Mouse (Mus musculus): Measurements from ENCODE around the gene Bckdhb.

- no peak for TF ChIP-seq CTCF (IDR thresholded peaks at IDR 0.05; ENCODE audit: low read depth, low read length)
- no peak for TF ChIP-seq POLR2AphosphoS5 (IDR thresholded peaks at IDR 0.05; ENCODE audit: insufficient replicate concordance, low read depth, low read length)
- no peak for TF ChIP-seq TAL1 (conservative IDR thresholded peaks at IDR 0.05; ENCODE audit: low read depth, low read length)
- TF ChIP-seq GATA1 (IDR thresholded peaks at IDR 0.05; ENCODE audit: borderline replicate concordance, low read length), result no peak
These were observed 182.3 kb downstream of the Bckdhb start for GRCm38 (mm10) chr9:84107045-84107813.
